Mouse (Mus musculus) embryonic facial prominence, embryonic 11.5 days (tissue): ENCODE measurements around the gene Cux2. TPM values are rescaled to one million over a fixed set of nuclear protein-coding genes. Genes with fewer than 3 reads are reported as not detected.

Experiments used
- ATAC-seq: fragments of 200-750 bp; cut with Nextera tagmentation; replicated peaks from 2 replicates; pipeline ENCODE4 v1.8.0; 2017; ENCODE audit warnings: low read depth; ENCODE audit not compliant: insufficient number of reproducible peaks, low FRiP score, low TSS enrichment
- DNase-seq: peaks from one replicate; pipeline ENCODE4 v3.0.0-alpha.2; 2015; ENCODE audit warnings: low spot score
- H3K27ac ChIP-seq: fragments of 300-500 bp; sonication (generic); replicated peaks from 2 replicates; pipeline ENCODE4 v1.5.1; 2014; ENCODE audit warnings: mild to moderate bottlenecking, low read depth, low read length, control low read depth
- H3K27me3 ChIP-seq: fragments of 300-500 bp; sonication (generic); 2 replicates; pipeline ENCODE4 v1.6.1; 2014; ENCODE audit warnings: mild to moderate bottlenecking, low read length, moderate library complexity, mixed read lengths; ENCODE audit not compliant: control insufficient read depth, insufficient read depth
- H3K36me3 ChIP-seq: fragments of 300-500 bp; sonication (generic); replicated peaks from 2 replicates; pipeline ENCODE4 v1.6.1; 2014; ENCODE audit warnings: low read depth, mild to moderate bottlenecking, low read length, moderate library complexity, mixed read lengths; ENCODE audit not compliant: control insufficient read depth, insufficient read depth
- H3K4me1 ChIP-seq: fragments of 300-500 bp; sonication (generic); 2 replicates; pipeline ENCODE4 v1.6.1; 2014; ENCODE audit warnings: low read length, mixed read lengths; ENCODE audit not compliant: control insufficient read depth, insufficient read depth
- H3K4me2 ChIP-seq: fragments of 300-500 bp; sonication (generic); 2 replicates; pipeline ENCODE4 v1.6.1; 2014; ENCODE audit warnings: low read depth, mild to moderate bottlenecking, control low read depth, low read length, moderate library complexity
- H3K4me3 ChIP-seq: fragments of 300-500 bp; sonication (generic); 2 replicates; pipeline ENCODE4 v1.5.1; 2014; ENCODE audit warnings: low read depth, low read length, control low read depth
- H3K9ac ChIP-seq: fragments of 300-500 bp; sonication (generic); replicated peaks from 2 replicates; pipeline ENCODE4 v1.6.1; 2014; ENCODE audit warnings: mild to moderate bottlenecking, control low read depth, low read length
- H3K9me3 ChIP-seq: fragments of 300-500 bp; sonication (generic); replicated peaks from 2 replicates; pipeline ENCODE4 v1.6.1; 2016; ENCODE audit warnings: mild to moderate bottlenecking, low read length, inconsistent platforms, mixed read lengths; ENCODE audit not compliant: control insufficient read depth
- WGBS: fragments of 180-500 bp; shearing (Covaris S2); extraction: QIAGEN DNeasy Blood & Tissue Kit; methylation state at CpG from one replicate; pipeline ENCODE4 v1.1.7; 2014; 5-methylcytosine and 5-hydroxymethylcytosine counted together
- polyA plus RNA-seq: library from polyadenylated mRNA; unstranded; fragments of >200 nt; fragmentation: Nextera tagmentation; extraction: Ambion mirVana; gene quantifications from 2 replicates; pipeline ENCODE4 v1.2.1, GENCODE M21; 2014

Gene Cux2
- polyA plus RNA-seq, 1 experiment from 2014 or later, result 4.5 TPM

GRCm38 (mm10) chr5:121827876-121828275 is 222.0 kb downstream of the Cux2 start:
- ATAC-seq (no peak), DNase-seq (no peak)
- WGBS, result 80% methylated on average over 4 of the region's 4 CpGs
- Histone ChIP-seq H3K4me3 (no peak overlapping the region), H3K4me1 (peaks cover 4% of the 10 kb centered on the region; the same call in 1 of the 2 replicates), H3K9ac (no peak overlapping the region), H3K36me3 (no peaks in the 10 kb centered on the region), H3K9me3 (no peaks in the 10 kb centered on the region), H3K27me3 (peaks cover 9% of the 10 kb centered on the region), H3K4me2 (no peak overlapping the region), H3K27ac (no peak overlapping the region)

DNA sequence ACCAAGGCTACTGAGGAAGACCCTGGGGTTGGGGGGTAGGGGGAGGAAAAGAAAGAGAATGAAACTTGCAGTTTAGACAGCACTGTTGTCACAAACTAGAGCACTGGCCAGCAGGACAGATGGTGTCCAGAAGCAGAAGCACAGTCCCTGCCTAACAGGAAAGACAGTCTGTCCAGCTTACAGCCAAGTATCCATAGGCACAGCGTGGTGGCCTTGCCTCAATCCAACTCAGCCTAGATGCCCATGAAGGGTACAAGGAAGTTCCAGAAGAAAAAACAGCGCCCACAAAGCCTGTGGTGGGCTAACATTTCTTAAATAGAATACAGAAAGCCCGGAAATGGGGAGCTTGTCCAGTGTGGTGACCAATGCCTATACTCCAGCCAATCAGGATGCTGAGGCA is 224.3 kb downstream of the Cux2 start:
- ATAC-seq, result no peak
- no peak overlapping the region for H3K4me3 ChIP-seq
- H3K27ac ChIP-seq, result no peak overlapping the region
- H3K27me3 ChIP-seq, result peaks cover 9% of the 10 kb centered on the region
- 88% methylated on average over 3 of the region's 3 CpGs for WGBS
- H3K9ac ChIP-seq, result no peak overlapping the region
- H3K4me2 ChIP-seq, result no peak overlapping the region
- peaks cover 4% of the 10 kb centered on the region; the same call in 1 of the 2 replicates for H3K4me1 ChIP-seq
- H3K36me3 ChIP-seq, result no peaks in the 10 kb centered on the region
- no peaks in the 10 kb centered on the region for H3K9me3 ChIP-seq
- no peak for DNase-seq

GRCm38 (mm10) chr5:121824121-121824520 is 225.8 kb downstream of the Cux2 start:
- no peak for DNase-seq
- H3K4me2 ChIP-seq, result no peak overlapping the region
- H3K9me3 ChIP-seq, result no peaks in the 10 kb centered on the region
- H3K4me3 ChIP-seq, result no peak overlapping the region
- peaks cover 4% of the 10 kb centered on the region; the same call in 1 of the 2 replicates for H3K27me3 ChIP-seq
- H3K36me3 ChIP-seq, result peaks cover 5% of the 10 kb centered on the region; the same call in 1 of the 2 replicates
- no peak for ATAC-seq
- no peak overlapping the region for H3K9ac ChIP-seq
- peaks cover 4% of the 10 kb centered on the region; the same call in 1 of the 2 replicates for H3K4me1 ChIP-seq
- no peak overlapping the region for H3K27ac ChIP-seq
- 55% methylated on average over 4 of the region's 4 CpGs for WGBS

DNA sequence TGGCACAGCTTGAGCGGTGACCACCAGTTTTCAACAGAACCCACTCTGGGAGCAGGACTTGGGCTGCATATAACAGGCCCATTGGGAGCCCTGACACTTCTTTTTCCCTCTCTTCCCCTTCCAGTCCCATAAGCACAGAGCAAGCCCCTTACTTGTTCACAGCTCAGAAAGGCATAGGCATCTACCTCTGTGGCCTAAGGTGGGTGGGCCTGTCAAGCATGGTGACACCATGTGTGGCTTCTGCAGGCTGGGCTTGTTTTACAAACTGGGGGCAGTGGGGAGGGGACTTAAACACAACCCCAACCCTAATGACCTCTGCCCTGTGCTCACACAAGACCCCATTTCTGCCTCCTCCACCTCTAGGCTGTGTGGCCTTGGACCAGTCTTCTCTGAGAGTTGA is 226.2 kb downstream of the Cux2 start:
- H3K4me1 ChIP-seq, result peaks cover 4% of the 10 kb centered on the region; the same call in 1 of the 2 replicates
- no peak overlapping the region for H3K9ac ChIP-seq
- no peak for DNase-seq
- no peak overlapping the region for H3K4me2 ChIP-seq
- no peak overlapping the region for H3K4me3 ChIP-seq
- peaks cover 5% of the 10 kb centered on the region; the same call in 1 of the 2 replicates for H3K36me3 ChIP-seq
- no peak overlapping the region for H3K27ac ChIP-seq
- peaks cover 4% of the 10 kb centered on the region; the same call in 1 of the 2 replicates for H3K27me3 ChIP-seq
- 89% methylated on average over 1 of the region's 1 CpGs for WGBS
- ATAC-seq, result no peak
- no peaks in the 10 kb centered on the region for H3K9me3 ChIP-seq

DNA sequence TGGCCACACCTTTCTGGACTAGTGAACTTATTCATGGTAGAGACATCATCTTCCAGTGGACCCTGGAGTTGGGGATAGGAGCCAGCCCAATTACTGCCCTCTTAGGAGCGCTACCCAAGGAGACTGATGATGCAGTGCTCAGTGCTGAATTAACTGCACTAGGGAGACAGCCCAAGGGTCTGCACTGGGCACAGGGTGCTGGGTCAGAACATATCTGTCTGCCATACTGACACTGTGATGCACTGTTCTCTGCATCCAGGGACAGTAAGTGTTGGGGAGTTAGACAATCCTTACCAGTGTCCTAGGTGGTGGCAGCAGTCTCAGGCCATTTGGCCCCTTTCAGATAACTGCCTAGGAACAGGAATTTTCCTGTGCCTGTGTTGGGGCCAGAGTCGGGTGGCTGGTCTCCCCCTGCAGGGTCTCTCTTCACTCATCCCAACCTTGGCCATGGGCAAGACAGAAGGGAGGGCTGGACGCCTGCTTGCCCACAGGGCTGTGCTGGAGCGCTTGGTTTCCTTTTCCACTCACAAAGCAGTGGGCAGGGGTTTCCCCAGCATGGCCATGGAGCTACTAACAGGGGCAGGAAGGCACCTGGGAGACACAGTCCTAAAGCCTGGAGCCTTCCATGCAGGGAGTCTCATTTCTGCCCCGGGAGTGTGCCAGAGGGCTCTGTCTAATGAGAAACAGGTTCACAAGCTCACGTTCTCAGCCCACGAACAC is 227.0 kb downstream of the Cux2 start:
- no peak for ATAC-seq
- no peaks in the 10 kb centered on the region for H3K27me3 ChIP-seq
- H3K9me3 ChIP-seq, result no peaks in the 10 kb centered on the region
- no peak overlapping the region for H3K4me3 ChIP-seq
- H3K4me2 ChIP-seq, result no peak overlapping the region
- H3K9ac ChIP-seq, result no peak overlapping the region
- no peak overlapping the region for H3K27ac ChIP-seq
- H3K36me3 ChIP-seq, result peaks cover 9% of the 10 kb centered on the region
- no peaks in the 10 kb centered on the region for H3K4me1 ChIP-seq
- DNase-seq, result no peak
- 57% methylated on average over 7 of the region's 7 CpGs for WGBS

GRCm38 (mm10) chr5:121821552-121821951 is 228.3 kb downstream of the Cux2 start:
- H3K9ac ChIP-seq, result no peak overlapping the region
- no peak overlapping the region for H3K4me2 ChIP-seq
- peaks cover 14% of the 10 kb centered on the region for H3K36me3 ChIP-seq
- H3K27ac ChIP-seq, result no peak overlapping the region
- DNase-seq (no peak), ATAC-seq (no peak)
- 77% methylated on average over 5 of the region's 5 CpGs for WGBS
- H3K27me3 ChIP-seq, result no peaks in the 10 kb centered on the region
- H3K9me3 ChIP-seq, result no peaks in the 10 kb centered on the region
- no peaks in the 10 kb centered on the region for H3K4me1 ChIP-seq
- H3K4me3 ChIP-seq, result no peak overlapping the region

- Histone ChIP-seq H3K9me3 (no peaks in the 10 kb centered on the region), H3K27ac (no peak overlapping the region), H3K36me3 (peaks cover 14% of the 10 kb centered on the region), H3K4me2 (no peak overlapping the region), H3K4me3 (no peak overlapping the region), H3K9ac (no peak overlapping the region), H3K4me1 (no peaks in the 10 kb centered on the region), H3K27me3 (no peaks in the 10 kb centered on the region)
- no peak for DNase-seq
- no peak for ATAC-seq
- WGBS, result 88% methylated on average over 5 of the region's 5 CpGs
Measured at GRCm38 (mm10) chr5:121821116-121821515, 228.8 kb downstream of the Cux2 start.

DNA sequence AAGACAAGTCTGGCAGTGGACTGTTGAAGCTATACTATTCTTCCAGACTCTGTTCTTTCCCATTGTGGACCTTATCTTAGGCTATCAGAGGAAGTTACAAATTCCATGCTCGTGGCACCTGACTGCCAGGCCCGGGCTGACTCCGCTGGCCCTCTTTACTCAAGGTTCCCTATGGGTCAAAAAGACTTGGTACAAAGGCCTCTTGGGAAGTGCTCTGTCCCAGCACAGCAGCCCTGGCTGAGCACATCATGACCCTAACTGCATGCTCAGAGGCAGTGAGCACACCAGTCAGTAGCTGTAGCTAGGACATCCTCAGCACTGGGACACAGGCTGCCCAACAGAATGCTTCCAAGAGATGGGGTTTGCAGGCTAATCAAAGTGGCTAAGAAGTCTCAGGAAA is 229.2 kb downstream of the Cux2 start:
- ATAC-seq (no peak), DNase-seq (no peak)
- H3K4me3 ChIP-seq, result no peak overlapping the region
- no peak overlapping the region for H3K4me2 ChIP-seq
- no peaks in the 10 kb centered on the region for H3K4me1 ChIP-seq
- H3K27me3 ChIP-seq, result no peaks in the 10 kb centered on the region
- WGBS, result 97% methylated on average over 3 of the region's 3 CpGs
- H3K9ac ChIP-seq, result no peak overlapping the region
- no peak overlapping the region for H3K27ac ChIP-seq
- H3K36me3 ChIP-seq, result peaks cover 14% of the 10 kb centered on the region
- H3K9me3 ChIP-seq, result no peaks in the 10 kb centered on the region
